Mouse (Mus musculus) frontal cortex, adult 2 months (tissue): Measurements from ENCODE around the gene Kcnh4. TPM values are rescaled to one million over a fixed set of nuclear protein-coding genes. Genes with fewer than 3 reads are reported as not detected.

Source experiments
- DNase-seq, 2 experiments: peaks; one replicate each; pipeline ENCODE4 v3.0.0; 2022; ENCODE audit warnings: low spot score in 1 of 2; ENCODE audit errors: extremely low spot score in 1 of 2
- polyA plus RNA-seq: library from polyadenylated mRNA; depleted of rRNA; stranded (reverse); fragments of >200 nt; gene quantifications from 2 replicates; pipeline ENCODE4 v1.2.3, GENCODE M21; 2012

Gene Kcnh4
- polyA plus RNA-seq, 1 experiment, result 15.8 TPM

GRCm38 (mm10) chr11:100713174-100713573, 46.6 kb downstream of the Kcnh4 start:
- no peak for DNase-seq

GRCm38 (mm10) chr11:100711783-100712615, 47.7 kb downstream of the Kcnh4 start, which contains the start of gene Kat2a:
Gene Kat2a, minus strand, starts transcription at chr11:100712465.
- DNase-seq, result peak; percentile 52 to 89

GRCm38 (mm10) chr11:100710977-100711376, 48.8 kb downstream of the Kcnh4 start:
- DNase-seq, result no peak

GRCm38 (mm10) chr11:100710528-100710927, 49.2 kb downstream of the Kcnh4 start:
- DNase-seq, result no peak

GRCm38 (mm10) chr11:100709201-100709810, 50.4 kb downstream of the Kcnh4 start:
- no peak for DNase-seq

- no peak for DNase-seq
Observed at GRCm38 (mm10) chr11:100705095-100705747, 54.5 kb downstream of the Kcnh4 start.

GRCm38 (mm10) chr11:100703851-100704531, 55.8 kb downstream of the Kcnh4 start, which contains the start of gene Dhx58:
Gene Dhx58, minus strand, starts transcription at chr11:100704271.
- DNase-seq, result no peak

GRCm38 (mm10) chr11:100703366-100703765, 56.4 kb downstream of the Kcnh4 start:
- DNase-seq, result no peak

GRCm38 (mm10) chr11:100702906-100703305, 56.8 kb downstream of the Kcnh4 start:
- DNase-seq, result no peak

- peak in 1 of 2 experiments; percentile 86 for DNase-seq
Observed at GRCm38 (mm10) chr11:100702081-100702851, 57.5 kb downstream of the Kcnh4 start.

- no peak for DNase-seq
Observed at GRCm38 (mm10) chr11:100701301-100701700, 58.4 kb downstream of the Kcnh4 start.

- DNase-seq, result no peak
Observed at GRCm38 (mm10) chr11:100700710-100701109, 59.0 kb downstream of the Kcnh4 start.

GRCm38 (mm10) chr11:100697921-100698320, 61.8 kb downstream of the Kcnh4 start:
- no peak for DNase-seq

GRCm38 (mm10) chr11:100694926-100695325, 64.8 kb downstream of the Kcnh4 start:
- peak in 1 of 2 experiments; percentile 90 for DNase-seq

- no peak for DNase-seq
Observed at GRCm38 (mm10) chr11:100693154-100693553, 66.6 kb downstream of the Kcnh4 start.

GRCm38 (mm10) chr11:100692164-100692616, 67.6 kb downstream of the Kcnh4 start, which contains the start of gene Zfp385c:
Gene Zfp385c, minus strand, starts transcription at chr11:100692455.
- DNase-seq, result no peak

GRCm38 (mm10) chr11:100690389-100690788, 69.4 kb downstream of the Kcnh4 start:
- no peak for DNase-seq
